Mouse (Mus musculus) liver, embryonic 14.5 days (tissue): ENCODE results near the gene Fbxw11.

ENCODE experiments used
- CTCF ChIP-seq: IDR thresholded peaks from 2 replicates; pipeline ENCODE4 v1.5.1; 2016; ENCODE audit warnings: antibody characterized with exemption, low read depth, control low read depth
- EP300 ChIP-seq: IDR thresholded peaks from 2 replicates; pipeline ENCODE4 v1.6.1; 2016; ENCODE audit warnings: antibody characterized with exemption, low read depth

- no peak for TF ChIP-seq CTCF
- TF ChIP-seq EP300 = no peak
Measured at GRCm38 (mm10) chr11:32651723-32652122, 9.2 kb downstream of the Fbxw11 start.
